Mouse (Mus musculus): ENCODE measurements around the gene Csdc2.

DNA sequence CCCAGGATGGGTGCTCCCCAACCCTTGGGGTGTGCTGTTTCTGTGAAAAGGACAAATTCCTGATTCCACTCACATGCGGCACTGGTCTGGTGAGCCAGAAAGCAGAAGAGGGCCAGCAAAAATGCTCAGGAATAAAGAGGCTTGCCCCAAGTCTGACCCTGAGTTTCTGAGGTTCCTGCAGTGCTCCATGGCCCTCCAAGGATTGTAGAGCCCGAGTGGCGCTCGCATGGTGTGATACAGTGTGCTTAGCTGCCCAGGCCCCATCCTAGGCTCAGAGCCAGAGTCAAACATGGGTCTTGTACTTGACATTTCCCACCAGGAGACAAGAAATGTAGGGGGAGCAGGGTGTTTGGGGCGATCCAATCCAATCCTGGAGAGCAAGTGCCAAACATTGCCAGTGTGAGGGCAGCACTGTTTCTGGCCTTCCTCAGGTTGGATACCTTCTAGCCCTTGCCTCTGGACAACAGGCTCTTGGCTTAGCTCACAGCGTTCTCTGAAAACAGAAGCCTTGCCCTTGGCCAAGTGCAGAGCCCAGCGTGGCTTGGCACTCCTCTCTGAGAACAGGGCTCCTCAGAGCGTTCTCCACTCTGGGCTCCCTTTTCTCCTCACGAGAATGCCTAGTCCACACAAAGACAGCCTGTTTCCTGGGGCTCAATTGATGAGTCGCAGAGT is 15.9 kb upstream of the Csdc2 start:
- TF ChIP-seq HCFC1 (IDR thresholded peaks at IDR 0.05; ENCODE audit: borderline replicate concordance, insufficient read depth, low read length), result no peak
- no peak for TF ChIP-seq ZC3H11A (IDR thresholded peaks at IDR 0.05; ENCODE audit: borderline replicate concordance, low read depth, low read length)
- no peak for TF ChIP-seq CHD2 (IDR thresholded peaks at IDR 0.05; ENCODE audit: low read depth, low read length)
- no peak for TF ChIP-seq MAFK (IDR thresholded peaks at IDR 0.05; ENCODE audit: insufficient read depth, low read depth, low read length)
